Mouse (Mus musculus): ENCODE measurements around the gene Gpr3. TPM values are rescaled to one million over a fixed set of nuclear protein-coding genes. Genes with fewer than 3 reads are reported as not detected.

Gene Gpr3
- total RNA-seq, 2 experiments from 2014 or later: 2.0 to 2.1 TPM

DNA sequence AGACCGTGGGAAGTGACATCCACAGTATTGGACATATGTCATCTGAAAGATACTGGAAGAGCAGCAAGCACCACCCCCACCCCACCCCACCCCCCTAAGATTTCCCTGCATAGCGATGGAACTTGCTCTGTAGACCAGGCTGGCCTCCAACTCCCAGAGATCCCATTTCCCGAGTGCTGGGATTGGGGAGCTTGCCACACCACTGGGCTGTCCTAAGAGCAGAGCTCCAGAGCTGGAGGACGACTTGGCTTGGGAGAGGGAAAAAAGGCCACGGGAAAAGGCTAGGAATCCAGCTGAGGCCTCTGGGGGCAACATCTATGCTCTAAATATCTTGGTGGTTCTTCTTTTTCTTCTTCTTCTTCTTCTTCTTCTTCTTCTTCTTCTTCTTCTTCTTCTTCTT lies 22.4 kb upstream of the Gpr3 start:
- intact Hi-C loops (cut with DNase I): no loop called here
- no peak for DNase-seq

DNA sequence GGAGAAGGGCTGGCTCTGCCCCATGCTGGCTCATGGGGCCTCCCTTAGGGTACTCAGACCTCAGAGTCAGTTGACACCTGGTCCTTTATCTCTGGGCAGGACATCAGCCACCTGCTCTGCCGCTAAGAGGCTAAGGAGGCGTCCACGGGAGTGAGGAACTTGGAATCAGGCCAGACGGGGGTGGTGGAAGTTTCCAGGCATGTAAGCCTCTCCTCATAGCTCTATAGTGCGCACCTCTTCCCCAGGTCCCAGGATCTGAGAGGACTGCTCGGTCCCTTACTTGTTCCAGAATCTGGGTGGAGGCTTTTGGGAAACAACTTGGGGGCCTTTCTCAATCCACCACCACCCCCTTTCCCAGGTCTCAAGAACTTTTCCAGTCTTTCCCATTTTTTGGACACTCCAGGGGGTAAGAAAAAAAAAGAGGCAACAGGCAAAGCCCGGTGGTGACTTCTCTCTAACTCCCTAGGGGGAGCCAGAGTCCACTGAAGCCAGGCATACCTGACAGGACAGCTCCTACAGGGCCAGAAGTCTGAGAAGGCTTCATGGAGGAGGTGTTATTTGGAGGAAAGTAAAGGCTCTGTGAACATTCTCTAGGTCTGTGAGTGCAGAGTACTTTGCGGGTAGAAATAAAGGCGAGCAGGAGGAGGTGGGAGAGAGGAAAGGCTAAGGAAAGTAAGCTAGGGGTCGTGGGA lies 21.1 kb upstream of the Gpr3 start:
- intact Hi-C loops (cut with DNase I): loop anchor here (2.0 kb wide), 1 partner anchor 49 kb away; no protein-coding TSS in a partner anchor
- DNase-seq: no peak

DNA sequence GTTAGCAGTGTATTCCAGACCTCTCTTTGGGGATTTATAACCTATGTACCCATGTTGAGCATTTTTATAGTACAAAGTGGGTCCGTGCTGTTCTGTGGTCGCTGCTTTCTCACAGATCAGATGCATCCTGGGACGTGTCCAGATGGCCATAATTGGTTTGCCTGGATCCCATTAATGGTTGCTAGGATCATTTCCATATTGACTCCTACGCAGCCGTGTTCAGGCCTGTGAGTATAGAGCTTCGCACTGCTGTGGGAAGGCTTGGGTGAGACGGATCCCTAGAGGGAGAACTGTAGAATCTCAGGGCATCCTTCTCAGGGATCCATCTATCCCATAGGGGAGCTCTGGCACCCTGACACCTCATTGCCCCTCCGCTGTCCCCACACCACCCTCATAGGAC lies 17.2 kb upstream of the Gpr3 start:
- intact Hi-C loops (cut with DNase I): no loop called here
- DNase-seq: no peak

DNA sequence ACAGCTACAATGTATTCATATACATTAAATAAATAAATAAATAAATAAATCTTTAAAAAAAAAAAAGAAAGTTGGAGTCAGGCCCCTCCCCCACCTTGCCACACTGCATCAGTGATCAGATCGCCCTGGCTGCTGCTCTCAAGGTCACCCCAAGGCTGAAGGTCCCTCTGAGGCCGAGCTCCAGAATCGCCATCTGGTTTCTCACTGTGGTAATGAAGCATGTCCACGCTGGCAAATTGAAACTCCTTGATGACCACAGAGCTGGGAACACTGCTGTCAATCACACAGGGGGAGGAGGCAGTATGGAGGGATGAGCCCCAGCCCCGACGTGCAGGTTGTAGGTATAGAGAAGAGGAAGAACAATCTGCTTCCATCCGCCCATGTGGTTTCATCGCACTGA lies 15.3 kb upstream of the Gpr3 start:
- intact Hi-C loops (cut with DNase I): no loop called here
- DNase-seq: peak; percentile 59

DNA sequence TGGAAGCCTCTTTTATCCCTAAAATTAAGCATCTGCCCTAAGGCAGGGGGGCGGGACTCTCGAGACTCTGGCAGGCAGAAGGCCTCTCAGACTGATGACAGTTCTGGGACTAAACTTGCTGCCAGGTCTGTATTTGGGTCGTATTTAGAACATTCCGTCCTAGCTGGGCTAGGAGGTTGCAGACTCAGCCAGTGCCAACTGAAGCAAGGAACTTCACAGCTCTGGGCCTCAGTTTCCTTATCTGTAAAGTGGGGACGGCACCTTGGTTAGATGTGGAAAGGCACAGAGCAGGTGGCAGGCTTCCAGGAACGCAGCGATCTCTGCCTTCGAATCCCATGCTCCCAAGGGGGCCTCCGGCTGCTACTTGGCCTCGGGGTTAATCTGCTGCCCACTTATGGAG lies 13.7 kb upstream of the Gpr3 start:
- intact Hi-C loops (cut with DNase I): no loop called here
- DNase-seq: no peak

DNA sequence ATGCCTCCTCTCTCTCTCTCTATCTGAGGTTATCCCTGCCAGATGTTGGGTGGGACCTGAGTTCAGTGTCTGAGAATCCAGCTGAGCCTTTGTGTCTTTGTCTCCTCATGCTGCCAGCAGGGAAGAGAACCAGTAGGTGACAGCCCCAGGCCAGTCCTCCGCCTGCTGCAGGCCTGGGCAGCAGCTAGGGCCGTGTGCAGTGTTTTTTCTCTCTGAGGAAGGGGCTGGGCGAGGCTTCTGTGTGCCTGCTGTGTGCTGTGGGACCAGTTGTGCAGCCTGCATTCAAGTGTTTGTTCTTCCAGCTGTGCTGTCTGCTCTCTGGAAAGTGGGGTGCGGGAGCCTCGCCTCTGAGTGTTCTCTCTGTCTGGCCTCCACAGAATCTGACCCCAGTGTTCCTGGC lies 11.5 kb upstream of the Gpr3 start:
- no peak for DNase-seq
- intact Hi-C loops (cut with DNase I): no loop called here

DNA sequence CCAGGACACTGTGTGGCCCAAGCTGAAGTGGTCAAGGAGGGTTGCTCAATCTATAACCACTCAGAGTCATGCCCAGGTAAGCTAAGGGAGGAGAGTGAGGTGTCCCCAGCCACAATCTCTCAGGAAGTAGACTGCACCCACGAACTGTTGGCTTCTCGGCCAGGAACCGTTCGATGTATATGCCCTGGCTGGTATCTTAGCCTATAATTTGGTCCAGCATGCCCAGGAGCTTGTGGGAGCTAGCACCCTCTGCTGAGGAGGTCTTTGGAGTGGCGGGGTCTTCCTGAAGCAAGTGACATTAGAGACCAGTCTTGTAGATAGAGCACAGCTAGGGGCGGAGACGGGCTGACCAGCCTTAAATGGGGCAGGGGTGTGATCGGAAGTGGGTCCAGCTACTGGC lies 9.4 kb upstream of the Gpr3 start:
- no peak for DNase-seq
- intact Hi-C loops (cut with DNase I): no loop called here

DNA sequence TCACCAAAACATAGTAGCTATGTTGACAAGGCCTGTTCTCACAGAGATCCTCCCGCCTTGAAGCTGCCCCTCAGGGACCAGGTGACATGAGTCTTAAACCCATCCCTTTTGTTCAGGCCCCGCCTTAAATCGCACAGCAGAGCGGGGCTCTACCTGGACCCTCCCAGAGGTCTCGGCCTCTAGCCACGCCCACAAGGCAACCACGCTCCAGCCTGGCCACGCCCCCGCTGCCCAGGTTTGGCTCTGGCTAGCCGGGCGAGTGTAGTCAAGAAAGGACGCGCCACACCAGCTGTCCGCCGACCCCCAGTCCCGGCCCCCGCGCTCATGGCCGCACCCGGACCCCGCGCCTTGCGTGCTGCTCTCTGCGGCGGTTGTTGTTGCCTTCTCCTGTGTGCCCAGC lies 8.3 kb upstream of the Gpr3 start:
- DNase-seq: no peak
- intact Hi-C loops (cut with DNase I): no loop called here

DNA sequence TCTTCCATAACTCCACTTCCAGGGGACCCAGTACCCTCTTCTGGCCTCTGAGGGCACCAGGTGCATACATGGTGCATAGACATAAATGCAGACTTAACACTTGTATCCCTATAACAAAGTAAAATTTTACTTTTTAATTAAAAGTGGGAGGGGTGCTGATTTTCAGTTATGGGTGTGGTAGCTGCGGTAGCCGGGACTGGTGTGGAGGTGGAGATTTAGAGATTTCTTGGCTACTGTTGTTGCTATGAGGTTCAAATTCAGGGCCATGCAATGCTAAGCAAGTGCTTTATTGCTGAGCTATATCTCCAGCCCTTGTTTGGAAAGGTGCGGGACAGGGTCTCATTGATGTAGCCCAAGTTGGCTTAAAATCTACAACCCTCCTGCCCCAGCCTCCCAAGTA lies 6.4 kb upstream of the Gpr3 start:
- no peak for DNase-seq
- intact Hi-C loops (cut with DNase I): loop anchor here (5.0 to 10.0 kb wide), 2 partner anchors 79 to 204 kb away; partner anchors contain the start of gene Ahdc1

DNA sequence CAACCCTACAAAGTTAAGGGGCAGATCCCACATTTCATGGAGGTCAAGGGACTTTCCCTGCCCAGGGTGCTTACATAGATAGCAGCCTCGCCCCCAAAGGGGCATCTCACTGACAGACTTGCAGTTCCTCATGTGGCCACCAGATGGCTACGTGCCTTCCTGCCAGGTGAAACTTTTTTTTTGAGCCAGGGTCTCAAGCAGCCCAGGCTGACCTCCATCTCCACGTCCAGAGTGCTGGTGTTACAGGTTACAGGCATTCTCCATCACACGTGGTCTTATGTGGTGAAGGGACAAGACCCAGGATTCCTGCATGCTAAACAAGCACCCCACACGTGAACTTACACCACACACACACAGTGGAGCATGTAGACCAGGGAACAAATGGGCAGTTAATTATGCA lies 5.3 kb upstream of the Gpr3 start:
- peak; percentile 77 for DNase-seq
- intact Hi-C loops (cut with DNase I): loop anchor here (5.0 to 10.0 kb wide), 2 partner anchors 80 to 203 kb away; partner anchors contain the start of gene Ahdc1

DNA sequence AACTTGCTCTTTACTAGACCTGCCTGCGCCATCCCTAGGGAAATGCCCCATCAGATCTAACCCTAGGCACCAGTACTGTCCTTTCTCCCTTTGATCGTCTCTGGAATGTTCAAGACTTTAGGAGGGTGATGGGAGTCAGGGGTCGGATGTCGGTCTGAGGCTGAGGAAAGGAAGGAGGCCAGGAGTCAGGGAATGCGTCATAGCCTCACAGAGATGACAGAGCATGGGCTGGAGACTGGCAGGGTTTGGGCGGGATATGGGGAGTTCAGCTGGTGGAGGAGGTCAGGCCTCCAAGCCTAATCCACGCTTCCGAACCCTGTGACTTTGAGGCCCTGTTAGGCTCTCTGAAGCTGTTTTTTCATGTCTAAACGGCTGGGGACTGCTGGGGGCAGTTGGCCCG lies 1.3 kb upstream of the Gpr3 start:
- intact Hi-C loops (cut with DNase I): loop anchor here (10.0 kb wide), 1 partner anchor 199 kb away; the partner anchor contains the start of gene Ahdc1
- no peak for DNase-seq

DNA sequence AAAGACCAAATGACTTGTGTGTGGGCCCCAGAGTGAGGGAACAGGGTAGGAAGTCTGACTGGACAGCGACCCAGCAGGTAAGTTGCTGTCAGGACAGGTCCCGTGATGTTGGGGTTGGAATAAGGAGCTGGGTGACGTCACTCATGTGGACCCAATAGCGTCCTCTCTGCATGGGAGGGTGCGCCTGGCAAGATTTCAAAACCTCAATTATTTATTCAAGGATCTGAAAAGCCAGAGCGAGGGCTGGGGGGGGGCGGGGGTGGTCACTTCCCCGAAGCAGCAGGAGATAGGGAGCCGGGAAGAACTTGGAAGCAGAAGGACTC lies 893 bp upstream of the Gpr3 start:
- no peak for DNase-seq
- intact Hi-C loops (cut with DNase I): loop anchor here (10.0 kb wide), 1 partner anchor 198 kb away; the partner anchor contains the start of gene Ahdc1

DNA sequence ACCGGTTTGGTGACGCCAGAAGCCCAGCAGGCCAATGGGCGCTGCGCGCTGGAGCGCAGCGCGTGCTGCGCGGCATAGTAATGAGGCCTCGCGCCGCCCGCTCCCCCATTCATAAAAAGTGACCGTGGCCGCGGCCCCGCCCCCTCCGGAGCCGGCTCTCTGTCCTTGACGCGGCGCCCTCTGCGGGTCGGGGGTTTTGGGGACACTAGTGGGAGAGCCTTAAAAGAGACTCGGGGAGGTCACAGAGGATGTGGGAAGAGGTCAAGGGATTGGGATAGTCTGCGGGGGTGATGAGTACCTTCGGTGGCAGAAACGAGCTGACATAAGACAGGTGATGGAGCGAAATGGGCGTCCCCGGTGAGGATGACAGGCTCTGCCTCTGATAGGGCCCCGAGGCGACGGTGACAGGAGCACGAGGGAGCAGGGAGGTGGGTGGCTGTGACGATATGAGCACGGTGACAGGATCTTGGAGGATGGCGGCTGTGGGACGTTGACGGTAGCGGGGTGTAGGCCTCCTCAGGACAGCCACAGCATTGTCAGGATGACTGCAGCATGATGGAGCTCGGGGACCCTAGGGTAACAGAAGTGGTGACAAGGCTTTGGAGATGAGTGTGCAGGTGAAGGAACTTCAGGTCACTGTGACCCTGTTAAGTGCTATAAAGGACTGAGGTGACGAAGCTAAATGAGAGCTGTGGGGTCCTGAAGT lies 379 bp upstream of the Gpr3 start:
- intact Hi-C loops (cut with DNase I): loop anchor here (10.0 kb wide), 1 partner anchor 198 kb away; the partner anchor contains the start of gene Ahdc1
- peak; percentile 89 for DNase-seq

DNA sequence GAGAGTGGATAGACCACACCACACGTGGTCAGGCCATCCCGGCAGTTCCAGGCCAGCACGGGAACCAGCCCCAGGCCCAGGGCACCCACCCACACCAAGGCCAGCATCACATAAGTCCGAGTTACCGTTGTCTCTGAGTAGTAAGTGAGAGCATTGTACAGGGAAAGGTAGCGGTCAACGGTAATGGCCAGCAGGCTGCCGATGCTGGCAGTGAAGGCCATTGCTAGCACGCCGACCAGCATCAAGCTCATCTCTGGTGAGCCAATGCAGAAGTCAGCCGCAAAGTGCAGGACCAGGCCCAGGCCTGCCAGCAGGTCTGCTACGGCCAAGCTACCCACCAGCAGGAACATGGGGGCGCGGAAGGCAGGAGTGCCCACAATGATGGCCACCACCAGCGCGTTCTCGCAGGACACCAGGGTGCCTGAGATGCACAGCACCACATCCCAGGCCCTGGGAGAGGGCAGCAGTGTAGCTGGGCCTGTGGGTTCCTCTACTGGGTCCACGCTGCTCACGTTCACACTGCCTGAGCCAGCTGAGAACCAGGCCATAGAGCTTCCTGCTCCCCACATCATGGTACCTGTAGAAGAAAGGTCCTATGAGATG lies 1.4 kb downstream of the Gpr3 start:
- intact Hi-C loops (cut with DNase I): loop anchor here (10.0 kb wide), 1 partner anchor 196 kb away; the partner anchor contains the start of gene Ahdc1

DNA sequence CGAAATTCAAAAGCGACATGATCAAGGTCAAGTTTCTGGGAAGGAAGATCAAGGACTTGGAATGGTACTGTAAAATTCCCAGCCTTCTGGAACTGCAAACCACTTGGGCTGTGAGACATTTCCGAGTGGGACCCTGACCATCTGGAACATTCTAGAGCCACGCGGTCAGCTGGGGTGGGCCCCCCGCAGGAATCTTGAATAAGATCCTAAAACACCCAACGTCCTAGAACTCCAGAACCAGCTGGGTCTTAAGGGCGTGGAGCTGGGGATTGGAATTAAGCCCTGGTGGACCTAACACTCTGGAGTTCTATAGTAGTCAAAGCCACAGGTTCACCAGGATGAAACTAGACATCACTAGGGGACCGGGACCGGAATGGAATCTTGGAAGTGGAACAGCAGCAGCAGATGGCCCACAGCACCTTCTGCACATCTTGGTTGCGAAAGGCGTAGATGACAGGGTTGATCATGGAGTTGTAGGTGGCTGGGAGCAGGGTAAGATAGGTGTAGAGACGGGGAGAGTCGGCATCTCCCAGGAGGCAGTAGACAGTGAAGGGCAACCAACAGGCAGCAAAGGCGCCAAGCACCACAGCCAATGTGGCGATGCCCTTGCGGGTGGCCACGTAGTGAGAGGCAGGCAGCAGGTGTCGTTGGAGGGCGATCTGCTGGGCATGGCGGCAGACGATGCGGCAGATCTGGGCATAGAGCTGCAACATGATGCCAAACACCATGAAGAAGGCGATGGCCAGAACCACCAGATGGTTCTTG lies 2.1 kb downstream of the Gpr3 start:
- DNase-seq: peak; percentile 58
- intact Hi-C loops (cut with DNase I): loop anchor here (10.0 kb wide), 1 partner anchor 195 kb away; the partner anchor contains the start of gene Ahdc1

More for the DNA sequence above, 1.4 kb downstream of the Gpr3 start:
- DNase-seq: no peak

DNA sequence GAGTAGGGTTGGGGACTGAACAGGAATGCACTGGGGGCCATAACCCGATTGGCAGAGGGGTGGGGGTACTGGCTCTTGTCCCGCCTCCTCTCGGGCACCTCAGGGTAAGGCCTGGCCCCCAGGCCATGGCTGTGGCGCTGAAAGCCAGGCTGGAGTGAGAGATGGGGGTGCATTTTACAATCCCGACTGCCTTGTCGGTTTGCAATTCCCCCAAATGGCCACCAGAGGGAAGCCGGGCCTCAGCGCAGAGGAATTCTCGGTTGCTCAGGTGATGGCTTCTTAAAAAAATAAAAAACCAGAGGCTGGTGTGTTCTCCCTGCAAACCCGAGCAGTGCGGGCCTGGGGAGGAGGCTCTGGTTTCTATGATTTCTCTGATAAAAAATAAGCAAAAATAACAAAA lies 3.0 kb downstream of the Gpr3 start:
- DNase-seq: peak; percentile 63
- intact Hi-C loops (cut with DNase I): no loop called here

DNA sequence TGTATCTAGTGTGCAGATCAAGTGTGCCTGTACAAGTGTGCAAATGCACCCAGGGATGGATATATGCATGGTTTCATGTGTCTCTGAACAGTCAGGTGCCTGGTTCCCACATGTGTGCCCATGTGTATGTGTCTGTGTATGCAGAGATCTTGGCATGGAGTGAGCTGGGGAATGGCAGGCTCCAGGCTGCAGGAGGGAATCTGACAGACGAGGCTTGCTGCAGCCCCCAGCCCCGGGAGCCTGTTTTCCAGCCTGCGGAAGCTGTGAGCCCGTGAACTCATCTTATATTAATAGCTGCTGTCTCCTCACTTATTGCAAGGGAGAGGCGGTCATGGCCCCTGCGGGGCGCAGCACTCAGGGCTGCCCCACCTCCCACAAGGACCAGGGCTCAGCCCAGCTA lies 8.0 kb downstream of the Gpr3 start:
- DNase-seq: no peak
- intact Hi-C loops (cut with DNase I): no loop called here

DNA sequence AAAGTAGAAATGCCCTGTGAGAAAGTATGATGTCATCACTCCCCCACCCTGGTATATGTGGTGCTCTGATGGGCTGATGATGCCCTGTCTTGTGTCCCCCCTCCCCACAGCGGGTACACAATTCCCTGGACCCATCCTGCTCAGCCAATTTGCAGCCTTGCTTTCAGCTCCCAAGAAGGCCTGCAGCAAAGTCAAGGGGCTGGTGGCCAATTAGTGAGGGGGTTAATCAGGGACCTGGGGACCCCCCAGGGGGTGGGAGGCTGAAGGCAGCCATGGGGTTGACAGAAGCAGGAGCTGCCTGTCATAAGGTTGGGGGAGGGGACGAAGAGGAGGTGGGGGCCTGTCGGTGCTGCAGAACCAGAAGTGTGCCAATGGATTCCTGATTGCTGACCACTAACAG lies 8.7 kb downstream of the Gpr3 start:
- no peak for DNase-seq
- intact Hi-C loops (cut with DNase I): no loop called here

DNA sequence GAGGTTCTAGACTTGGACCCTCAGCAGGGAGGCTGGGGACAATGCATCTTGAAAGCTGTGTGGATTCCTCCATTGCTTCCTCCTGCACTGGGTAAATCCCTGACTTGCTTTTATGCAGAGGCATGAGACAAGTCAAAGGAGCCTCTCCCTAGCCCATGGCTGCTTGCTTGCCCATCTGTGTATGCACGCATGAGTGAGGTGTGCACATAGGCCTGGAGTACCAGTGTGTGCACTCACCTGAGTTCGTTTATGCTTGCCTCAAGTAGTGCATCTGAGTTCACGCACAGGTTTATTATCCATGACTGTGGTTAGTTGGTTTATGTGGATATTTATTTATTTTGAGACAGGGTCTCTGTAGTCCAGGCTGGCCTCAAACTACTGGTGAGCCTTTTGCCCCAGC lies 10.1 kb downstream of the Gpr3 start:
- intact Hi-C loops (cut with DNase I): no loop called here
- no peak for DNase-seq

DNA sequence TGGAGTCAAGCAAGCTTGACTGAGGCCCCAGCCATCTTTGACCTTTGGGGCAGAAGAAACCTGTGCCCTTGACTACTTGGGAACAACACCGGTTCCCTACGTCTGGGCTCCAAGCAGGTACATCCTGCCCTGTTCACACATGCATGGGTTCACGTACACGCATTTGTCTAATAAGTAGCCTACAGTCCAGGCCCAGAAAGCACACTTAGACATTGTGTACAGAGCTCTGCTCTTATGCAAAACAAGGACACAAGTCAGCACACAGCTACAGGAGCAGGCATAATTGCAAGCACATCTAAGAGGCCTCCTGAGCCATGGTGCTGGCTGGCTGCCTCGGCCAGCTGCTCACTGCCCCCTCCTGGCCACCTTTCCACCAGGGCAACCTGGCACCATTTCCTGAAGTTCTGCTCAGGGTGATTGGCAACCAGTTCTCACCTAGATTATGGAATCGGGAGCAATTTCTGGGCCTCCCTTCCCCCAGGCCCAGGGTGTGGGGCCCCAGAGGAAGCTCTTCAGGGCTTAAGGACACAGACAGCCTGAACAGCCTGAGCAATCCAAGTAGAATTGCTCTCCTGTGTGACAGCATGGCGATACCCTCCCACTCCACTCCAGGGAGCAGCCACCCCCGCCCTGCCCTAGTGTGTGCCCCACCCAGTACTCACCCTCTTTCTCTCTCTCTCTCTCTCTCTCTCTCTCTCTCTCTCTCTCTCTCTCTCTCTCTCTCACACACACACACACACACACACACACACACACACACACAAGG lies 11.1 kb downstream of the Gpr3 start:
- peak; percentile 82 for DNase-seq
- intact Hi-C loops (cut with DNase I): no loop called here
